Mouse (Mus musculus) kidney, embryonic 15.5 days (tissue): Measurements from ENCODE around the gene Kcnh6. TPM values are rescaled to one million over a fixed set of nuclear protein-coding genes. Genes with fewer than 3 reads are reported as not detected.

Source experiments
- ATAC-seq: fragments of 200-750 bp; cut with Nextera tagmentation; replicated peaks from 2 replicates; pipeline ENCODE4 v1.8.0; 2017; ENCODE audit warnings: moderate TSS enrichment; ENCODE audit not compliant: low FRiP score
- H3K27ac ChIP-seq: fragments of 300-500 bp; sonication (generic); 2 replicates; pipeline ENCODE4 v1.5.1; 2015; ENCODE audit warnings: mild to moderate bottlenecking, inconsistent platforms
- H3K27me3 ChIP-seq: fragments of 300-500 bp; sonication (generic); 2 replicates; pipeline ENCODE4 v1.6.1; 2015; ENCODE audit warnings: inconsistent platforms
- H3K36me3 ChIP-seq: fragments of 300-500 bp; sonication (generic); 2 replicates; pipeline ENCODE4 v1.6.1; 2015; ENCODE audit warnings: inconsistent platforms
- H3K4me1 ChIP-seq: fragments of 300-500 bp; sonication (generic); 2 replicates; pipeline ENCODE4 v1.6.1; 2015; ENCODE audit warnings: inconsistent platforms
- H3K4me2 ChIP-seq: fragments of 300-500 bp; sonication (generic); 2 replicates; pipeline ENCODE4 v1.6.1; 2015; ENCODE audit warnings: moderate library complexity, mild to moderate bottlenecking, inconsistent platforms
- H3K4me3 ChIP-seq: fragments of 300-500 bp; sonication (generic); replicated peaks from 2 replicates; pipeline ENCODE4 v1.5.1; 2015; ENCODE audit warnings: mild to moderate bottlenecking, inconsistent platforms
- H3K9ac ChIP-seq: fragments of 300-500 bp; sonication (generic); 2 replicates; pipeline ENCODE4 v1.6.1; 2015; ENCODE audit warnings: mild to moderate bottlenecking, inconsistent platforms
- H3K9me3 ChIP-seq: fragments of 300-500 bp; sonication (generic); replicated peaks from 2 replicates; pipeline ENCODE4 v1.6.1; 2016; ENCODE audit warnings: inconsistent platforms
- WGBS: fragments of 180-500 bp; shearing (Covaris S2); methylation state at CpG from one replicate; pipeline ENCODE4 v1.1.7; 2015; ENCODE audit warnings: mixed read lengths; 5-methylcytosine and 5-hydroxymethylcytosine counted together
- polyA plus RNA-seq: library from polyadenylated mRNA; unstranded; fragments of >200 nt; fragmentation: Nextera tagmentation; extraction: Ambion mirVana; gene quantifications from 2 replicates; pipeline ENCODE4 v1.2.1, GENCODE M21; 2015

The Kcnh6 gene
- 0.26 and 0.39 TPM in 2 replicates for polyA plus RNA-seq

DNA sequence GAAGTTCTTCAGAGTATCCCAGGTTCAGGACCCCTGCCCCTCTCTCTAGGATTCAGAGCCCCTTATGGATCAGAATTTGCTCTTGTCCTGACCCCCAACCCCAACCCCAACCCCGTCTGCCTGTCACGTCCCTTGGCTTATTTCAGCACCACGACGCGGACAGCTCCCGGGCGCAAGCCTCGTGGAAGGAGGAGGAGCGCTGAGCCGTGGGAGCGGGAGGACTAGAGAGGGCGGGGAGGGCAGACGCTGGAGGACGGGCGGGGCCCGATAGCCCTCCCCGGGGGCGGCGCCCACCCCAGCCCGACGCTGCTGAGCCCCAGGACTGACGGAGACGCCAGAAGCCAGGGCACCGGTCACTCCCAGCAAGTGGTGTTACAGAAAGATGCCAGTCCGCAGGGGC lies at the start of gene Kcnh6:
Gene Kcnh6, plus strand, starts transcription at position 304 of the 400 bp plus-strand sequence.
- Histone ChIP-seq H3K36me3 (no peaks in the 10 kb centered on the region), H3K4me3 (peak within 1 kb of the TSS; percentile 36), H3K27me3 (peaks cover 30% of the 10 kb centered on the region), H3K27ac (no peak within 1 kb of the TSS), H3K9ac (no peak within 1 kb of the TSS; the same call in 1 of the 2 replicates), H3K4me2 (peak within 1 kb of the TSS; percentile 75), H3K4me1 (peaks cover 12% of the 10 kb centered on the region), H3K9me3 (no peaks in the 10 kb centered on the region)
- WGBS = 1% methylated on average over 25 of the region's 25 CpGs
- peak; percentile 77 for ATAC-seq

DNA sequence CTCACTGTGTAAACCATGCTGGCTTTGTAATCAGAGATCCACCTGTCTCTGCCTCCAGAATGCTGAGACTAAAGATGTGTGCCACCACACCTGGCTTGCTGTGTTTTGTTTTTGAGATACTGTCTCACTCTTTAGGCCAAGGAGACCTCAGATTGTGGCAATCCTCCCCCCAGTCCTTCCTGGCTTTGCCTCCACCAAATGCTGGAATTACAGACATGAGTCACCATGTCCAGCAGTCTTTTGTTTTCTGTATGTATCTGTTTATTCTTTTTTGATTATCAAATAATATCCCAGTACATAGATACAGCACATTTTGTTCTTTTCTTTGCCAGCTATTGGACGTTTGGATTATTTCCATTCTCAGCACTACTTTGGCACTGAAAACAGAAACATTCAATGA lies 49.4 kb upstream of the Kcnh6 start:
- H3K9me3 ChIP-seq = no peaks in the 10 kb centered on the region
- ATAC-seq = no peak
- H3K27me3 ChIP-seq = no peaks in the 10 kb centered on the region
- no peaks in the 10 kb centered on the region for H3K36me3 ChIP-seq
- WGBS = 63% methylated on average over 1 of the region's 1 CpGs
- peaks cover 6% of the 10 kb centered on the region; the same call in 1 of the 2 replicates for H3K4me1 ChIP-seq
- H3K4me3 ChIP-seq = no peak overlapping the region
- no peak overlapping the region for H3K4me2 ChIP-seq
- H3K27ac ChIP-seq = no peak overlapping the region
- no peak overlapping the region for H3K9ac ChIP-seq

DNA sequence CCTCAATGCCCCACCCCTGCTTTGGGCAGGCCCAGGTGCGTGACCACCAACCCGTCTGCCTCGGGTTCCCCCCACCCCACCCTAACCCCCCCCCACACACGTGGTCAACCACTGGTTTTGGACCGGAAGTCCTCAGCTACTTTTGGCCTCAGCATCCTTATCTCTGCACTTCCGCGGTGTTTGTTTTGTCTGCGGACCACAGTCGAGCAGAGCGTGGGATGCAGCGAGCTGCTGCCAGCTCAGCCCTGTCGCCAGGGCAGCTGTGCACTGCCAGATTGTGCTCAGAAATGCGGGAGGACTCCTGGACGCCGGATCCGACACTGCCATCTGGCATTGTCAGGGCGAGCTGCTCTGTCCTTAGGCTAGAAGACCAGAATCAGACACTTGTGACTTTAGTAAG lies 48.6 kb upstream of the Kcnh6 start:
- no peak overlapping the region for H3K4me3 ChIP-seq
- 45% methylated on average over 17 of the region's 17 CpGs for WGBS
- H3K4me1 ChIP-seq = 0 out of 2 replicates have a peak, but pooled peaks cover 6% of the 10 kb centered on the region
- H3K9ac ChIP-seq = no peak overlapping the region
- no peak for ATAC-seq
- no peaks in the 10 kb centered on the region for H3K36me3 ChIP-seq
- no peak overlapping the region for H3K27ac ChIP-seq
- H3K9me3 ChIP-seq = no peaks in the 10 kb centered on the region
- H3K4me2 ChIP-seq = no peak overlapping the region
- no peaks in the 10 kb centered on the region for H3K27me3 ChIP-seq

DNA sequence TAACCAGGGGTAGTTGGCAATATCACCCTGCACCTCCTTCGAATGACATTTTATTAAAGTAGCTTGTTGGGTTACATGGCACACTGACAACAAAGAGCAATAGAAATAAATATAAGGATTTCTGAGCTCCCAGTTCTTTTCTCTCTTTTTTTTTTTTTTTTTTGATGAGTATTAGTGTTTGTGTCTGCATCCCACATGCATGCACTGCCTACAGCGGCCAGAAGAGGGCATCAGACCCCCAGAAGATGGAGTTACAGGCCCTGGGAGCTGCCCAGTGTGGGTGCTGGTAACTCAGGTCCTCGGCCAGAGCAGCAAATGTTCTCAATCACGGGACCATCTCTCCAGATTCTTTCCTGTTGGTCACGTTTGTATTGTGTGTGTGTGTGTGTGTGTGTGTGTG lies 43.2 kb upstream of the Kcnh6 start:
- Histone ChIP-seq H3K9ac (no peak overlapping the region), H3K9me3 (no peaks in the 10 kb centered on the region), H3K36me3 (no peaks in the 10 kb centered on the region), H3K4me1 (peaks cover 17% of the 10 kb centered on the region), H3K4me2 (no peak overlapping the region), H3K27me3 (peaks cover 39% of the 10 kb centered on the region), H3K27ac (no peak overlapping the region), H3K4me3 (no peak overlapping the region)
- no peak for ATAC-seq
- 69% methylated on average over 5 of the region's 5 CpGs for WGBS

DNA sequence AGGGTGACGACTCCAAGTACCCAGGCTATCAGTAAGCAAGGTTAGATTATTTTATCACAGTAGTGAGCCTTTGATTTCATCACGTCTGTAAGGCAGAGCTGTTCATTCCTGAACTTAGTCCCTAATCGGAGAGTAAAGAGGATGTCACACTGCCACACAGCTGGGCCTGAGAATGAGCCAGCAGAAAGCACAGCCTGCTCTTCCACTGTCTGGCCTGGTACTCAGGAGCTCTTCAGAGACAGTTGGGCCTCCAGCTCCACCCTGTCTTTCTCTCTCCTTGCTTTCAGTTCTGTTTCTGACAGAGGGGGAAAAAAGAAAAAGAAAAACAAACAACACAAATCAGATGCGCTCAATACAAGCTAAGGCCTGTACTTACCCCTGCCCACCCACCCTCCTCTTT lies 41.6 kb upstream of the Kcnh6 start:
- Histone ChIP-seq H3K9me3 (no peaks in the 10 kb centered on the region), H3K9ac (no peak overlapping the region), H3K4me1 (peaks cover 17% of the 10 kb centered on the region), H3K27me3 (peaks cover 50% of the 10 kb centered on the region), H3K36me3 (no peaks in the 10 kb centered on the region), H3K27ac (no peak overlapping the region), H3K4me3 (no peak overlapping the region), H3K4me2 (no peak overlapping the region)
- 65% methylated on average over 4 of the region's 4 CpGs for WGBS
- ATAC-seq = no peak

DNA sequence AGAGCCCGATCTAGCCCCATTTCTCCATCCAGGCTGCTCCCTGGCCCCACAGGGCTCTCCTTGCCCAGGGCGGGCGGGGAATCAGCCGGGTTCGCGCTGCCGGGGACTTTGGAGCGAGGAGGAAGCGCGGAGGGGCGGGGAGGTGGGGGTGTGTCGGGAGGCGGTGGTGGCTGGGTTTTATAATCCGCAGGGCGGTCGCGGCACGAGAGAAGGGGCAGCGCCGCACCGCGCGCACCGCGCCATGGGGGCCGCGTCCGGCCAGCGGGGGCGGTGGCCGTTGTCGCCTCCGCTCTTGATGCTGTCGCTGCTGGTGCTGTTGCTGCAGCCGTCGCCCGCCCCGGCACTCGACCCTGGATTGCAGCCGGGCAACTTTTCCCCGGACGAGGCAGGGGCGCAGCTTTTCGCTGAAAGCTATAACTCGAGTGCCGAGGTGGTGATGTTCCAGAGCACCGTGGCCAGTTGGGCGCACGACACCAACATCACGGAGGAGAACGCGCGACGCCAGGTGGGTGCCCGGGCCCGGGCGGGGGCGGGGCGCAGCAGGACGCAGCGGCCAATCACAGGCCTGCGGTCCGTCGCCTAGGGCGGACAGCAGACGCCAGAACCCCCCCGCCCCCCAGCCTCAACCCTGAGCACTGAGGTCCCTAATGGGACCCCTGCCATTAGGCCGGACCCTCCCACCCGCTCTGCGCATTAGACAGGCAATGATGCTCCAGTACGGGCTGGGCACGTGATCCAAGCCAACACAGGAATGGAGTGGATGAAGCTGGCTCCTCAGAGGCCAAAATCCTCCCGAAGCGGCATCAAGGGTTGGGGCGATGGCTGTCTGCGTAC lies 40.0 kb upstream of the Kcnh6 start, which contains the start of gene Ace:
Gene Ace, plus strand, starts transcription at position 205 of the 834 bp plus-strand sequence.
- Histone ChIP-seq H3K4me1 (peaks cover 17% of the 10 kb centered on the region), H3K9ac (peak within 1 kb of the TSS; percentile 41), H3K27me3 (peaks cover 56% of the 10 kb centered on the region), H3K4me2 (peak within 1 kb of the TSS; percentile 99), H3K9me3 (no peaks in the 10 kb centered on the region), H3K4me3 (peak within 1 kb of the TSS; percentile 63), H3K36me3 (no peaks in the 10 kb centered on the region), H3K27ac (no peak within 1 kb of the TSS)
- ATAC-seq = peak; percentile 50
- under 1% methylated on average over 76 of the region's 76 CpGs for WGBS

DNA sequence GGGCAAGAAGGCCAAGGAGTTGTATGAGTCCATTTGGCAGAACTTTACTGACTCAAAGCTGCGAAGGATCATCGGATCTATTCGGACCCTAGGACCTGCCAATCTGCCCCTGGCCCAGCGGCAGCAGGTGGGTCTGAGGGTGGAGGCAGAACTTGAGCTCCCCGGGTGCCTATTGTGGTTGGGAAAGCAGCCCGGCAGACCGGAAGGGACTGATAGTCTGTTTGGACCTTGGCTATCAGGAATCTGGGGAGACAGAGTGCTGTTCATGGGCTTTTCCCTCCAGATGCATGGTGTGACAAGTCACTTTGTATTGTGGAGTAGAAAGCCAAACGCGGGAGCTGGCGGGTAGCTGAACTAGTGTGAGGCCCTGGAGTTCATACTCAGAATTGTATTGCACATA lies 39.0 kb upstream of the Kcnh6 start:
- no peaks in the 10 kb centered on the region for H3K36me3 ChIP-seq
- H3K9ac ChIP-seq = 0 out of 2 replicates have a peak overlapping the region, but pooled peaks have one; percentile 41
- H3K9me3 ChIP-seq = no peaks in the 10 kb centered on the region
- no peak overlapping the region for H3K27ac ChIP-seq
- H3K4me1 ChIP-seq = peaks cover 17% of the 10 kb centered on the region
- H3K4me2 ChIP-seq = peak overlapping the region; percentile 99
- H3K27me3 ChIP-seq = peaks cover 56% of the 10 kb centered on the region
- 51% methylated on average over 10 of the region's 10 CpGs for WGBS
- no peak for ATAC-seq
- peak overlapping the region; percentile 63; the same call in 1 of the 2 replicates for H3K4me3 ChIP-seq

DNA sequence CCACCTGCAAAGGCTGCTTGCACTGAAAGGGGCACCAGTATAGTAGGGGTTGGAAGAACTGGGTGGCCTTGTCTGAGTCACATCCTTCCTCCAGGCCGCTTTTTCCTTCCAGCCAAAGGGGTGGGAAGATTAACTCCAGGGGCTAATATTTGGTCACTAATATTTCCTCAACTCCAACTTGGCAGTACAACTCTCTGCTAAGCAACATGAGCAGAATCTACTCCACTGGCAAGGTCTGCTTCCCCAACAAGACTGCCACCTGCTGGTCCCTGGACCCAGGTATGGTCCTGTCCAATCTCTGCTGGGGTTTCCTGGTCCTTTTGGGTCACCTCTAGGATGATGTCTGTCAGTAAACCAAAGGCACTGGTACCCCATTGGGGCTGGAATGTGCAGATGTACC lies 38.4 kb upstream of the Kcnh6 start:
- Histone ChIP-seq H3K36me3 (no peaks in the 10 kb centered on the region), H3K4me3 (no peak overlapping the region), H3K9ac (no peak overlapping the region), H3K9me3 (no peaks in the 10 kb centered on the region), H3K4me2 (no peak overlapping the region), H3K27ac (no peak overlapping the region), H3K4me1 (peaks cover 17% of the 10 kb centered on the region), H3K27me3 (peaks cover 56% of the 10 kb centered on the region)
- ATAC-seq = no peak
- WGBS = 52% methylated on average over 1 of the region's 1 CpGs

DNA sequence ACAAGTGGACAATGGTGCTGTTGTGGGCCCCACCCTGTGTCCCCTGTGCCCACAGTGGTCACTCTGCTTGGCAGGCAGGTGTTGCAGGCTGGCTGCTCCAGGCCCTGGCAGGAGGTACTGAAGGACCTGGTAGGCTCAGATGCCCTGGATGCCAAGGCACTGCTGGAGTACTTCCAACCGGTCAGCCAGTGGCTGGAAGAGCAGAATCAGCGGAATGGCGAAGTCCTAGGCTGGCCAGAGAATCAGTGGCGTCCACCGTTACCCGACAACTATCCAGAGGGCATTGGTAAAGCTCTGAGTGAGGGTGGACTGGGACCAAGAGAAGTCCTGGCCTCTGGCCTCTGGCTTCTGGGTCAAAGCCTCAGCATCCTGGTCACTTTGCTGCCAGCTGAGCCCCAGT lies 33.3 kb upstream of the Kcnh6 start:
- WGBS = 88% methylated on average over 6 of the region's 6 CpGs
- no peaks in the 10 kb centered on the region for H3K36me3 ChIP-seq
- peaks cover 17% of the 10 kb centered on the region for H3K27me3 ChIP-seq
- no peak overlapping the region for H3K9ac ChIP-seq
- H3K9me3 ChIP-seq = no peaks in the 10 kb centered on the region
- no peak overlapping the region for H3K4me3 ChIP-seq
- no peak for ATAC-seq
- no peak overlapping the region for H3K4me2 ChIP-seq
- H3K27ac ChIP-seq = no peak overlapping the region
- no peaks in the 10 kb centered on the region for H3K4me1 ChIP-seq

DNA sequence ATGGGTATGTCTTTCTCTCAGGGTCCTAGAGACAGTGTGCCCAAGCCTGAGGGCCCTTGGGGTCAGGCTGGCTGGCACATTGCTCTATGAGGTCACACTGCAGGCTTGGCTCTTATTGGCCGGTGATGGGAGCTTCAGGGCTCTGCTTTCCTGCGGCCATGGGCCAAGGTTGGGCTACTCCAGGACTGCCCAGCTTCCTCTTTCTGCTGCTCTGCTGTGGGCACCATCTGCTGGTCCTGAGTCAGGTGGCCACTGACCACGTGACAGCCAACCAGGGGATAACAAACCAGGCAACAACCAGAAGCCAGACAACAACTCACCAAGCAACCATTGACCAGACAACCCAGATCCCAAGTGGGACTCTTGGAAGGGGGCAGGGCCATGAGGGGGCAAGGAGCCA lies 32.9 kb upstream of the Kcnh6 start:
- Histone ChIP-seq H3K9me3 (no peaks in the 10 kb centered on the region), H3K9ac (no peak overlapping the region), H3K4me3 (no peak overlapping the region), H3K36me3 (no peaks in the 10 kb centered on the region), H3K27ac (no peak overlapping the region), H3K27me3 (peaks cover 13% of the 10 kb centered on the region), H3K4me2 (no peak overlapping the region), H3K4me1 (no peaks in the 10 kb centered on the region)
- 77% methylated on average over 3 of the region's 3 CpGs for WGBS
- no peak for ATAC-seq

DNA sequence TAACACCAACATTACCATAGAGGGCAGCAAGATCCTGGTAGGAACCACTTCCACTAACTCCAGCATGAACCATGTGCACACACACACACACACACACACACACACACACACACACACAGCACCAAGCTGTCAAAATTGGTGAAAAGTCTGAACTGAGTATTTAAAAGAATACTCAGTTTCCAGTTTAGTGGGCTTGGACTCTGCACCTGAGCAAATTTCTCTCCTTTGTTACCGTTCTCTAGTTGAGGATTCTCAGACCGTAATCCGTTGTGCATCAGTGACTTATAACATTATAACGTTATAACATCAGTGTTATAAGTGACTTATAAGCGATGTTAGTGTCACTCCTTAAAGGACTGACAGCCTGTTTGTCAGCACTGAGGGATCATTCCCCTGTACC lies 32.3 kb upstream of the Kcnh6 start:
- ATAC-seq = no peak
- Histone ChIP-seq H3K27me3 (peaks cover 11% of the 10 kb centered on the region), H3K9ac (no peak overlapping the region), H3K4me2 (no peak overlapping the region), H3K9me3 (no peaks in the 10 kb centered on the region), H3K27ac (no peak overlapping the region), H3K36me3 (no peaks in the 10 kb centered on the region), H3K4me1 (no peaks in the 10 kb centered on the region), H3K4me3 (no peak overlapping the region)
- WGBS = 82% methylated on average over 5 of the region's 5 CpGs

DNA sequence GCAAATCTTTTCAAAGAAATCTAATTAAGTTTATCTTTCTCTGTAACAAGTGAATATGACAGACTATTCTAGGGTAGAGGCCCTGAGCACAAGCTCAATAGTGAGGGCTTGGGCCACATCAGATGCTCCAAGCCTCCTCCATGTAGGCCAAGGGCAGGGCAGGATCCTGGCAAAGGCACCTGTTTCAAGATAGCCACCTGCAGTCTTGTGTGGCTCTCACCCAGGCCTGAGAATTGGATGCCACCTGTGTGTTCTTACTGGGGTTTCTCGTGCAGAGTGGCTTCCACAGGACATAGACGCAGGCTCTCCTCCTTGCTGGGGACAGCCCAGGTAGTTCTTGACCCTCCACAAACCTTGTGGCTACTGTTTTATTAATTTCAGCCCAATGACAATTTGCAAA lies 29.7 kb upstream of the Kcnh6 start:
- 88% methylated on average over 2 of the region's 2 CpGs for WGBS
- no peaks in the 10 kb centered on the region for H3K9me3 ChIP-seq
- H3K4me2 ChIP-seq = no peak overlapping the region
- H3K27ac ChIP-seq = no peak overlapping the region
- no peak overlapping the region for H3K9ac ChIP-seq
- no peaks in the 10 kb centered on the region for H3K36me3 ChIP-seq
- H3K4me3 ChIP-seq = no peak overlapping the region
- no peaks in the 10 kb centered on the region for H3K27me3 ChIP-seq
- no peak for ATAC-seq
- H3K4me1 ChIP-seq = no peaks in the 10 kb centered on the region
